Mouse (Mus musculus) C2C12 (cell line): Measurements from ENCODE around the gene Tmem41b.

Experiments used
- CTCF ChIP-seq: IDR thresholded peaks from one replicate; pipeline ENCODE4 v1.5.1; 2011; ENCODE audit not compliant: control insufficient read depth, insufficient read depth, insufficient read length
- MYOD1 ChIP-seq: IDR thresholded peaks from one replicate; pipeline ENCODE4 v1.6.1; 2011; ENCODE audit warnings: low read depth; ENCODE audit not compliant: control insufficient read depth, insufficient read length
- USF1 ChIP-seq: IDR thresholded peaks from one replicate; pipeline ENCODE4 v1.6.1; 2011; ENCODE audit warnings: low read depth, mild to moderate bottlenecking, control low read depth, moderate library complexity

- TF ChIP-seq MYOD1 (no peak), CTCF (no peak), USF1 (no peak)
Measured at GRCm38 (mm10) chr7:109922889-109923288, 63.8 kb downstream of the Tmem41b start.
